Mouse (Mus musculus) heart, adult 2 months (tissue): ENCODE measurements around the gene Cpd. TPM values are rescaled to one million over a fixed set of nuclear protein-coding genes. Genes with fewer than 3 reads are reported as not detected.
A peak's percentile ranks its signal among the peaks of the same experiment; 100 is the strongest.

ENCODE experiments used
- DNase-seq, 2 experiments: peaks; one replicate each; pipeline ENCODE4 v3.0.0; 2021
- H3K27ac ChIP-seq: fragments of 200-600 bp; 2 replicates; pipeline ENCODE4 v1.8.1; 2022
- H3K27me3 ChIP-seq: fragments of 200-500 bp; 2 replicates; pipeline ENCODE4 v1.6.1; 2012; ENCODE audit warnings: mild to moderate bottlenecking, low read length, inconsistent platforms, mixed read lengths; ENCODE audit not compliant: control insufficient read depth, insufficient read depth
- H3K36me3 ChIP-seq: fragments of 200-500 bp; 2 replicates; pipeline ENCODE4 v1.6.1; 2012; ENCODE audit warnings: low read length, inconsistent platforms; ENCODE audit not compliant: control insufficient read depth, insufficient read depth
- H3K4me1 ChIP-seq: fragments of 200-500 bp; 2 replicates; pipeline ENCODE4 v1.6.1; 2011; ENCODE audit warnings: low read length; ENCODE audit not compliant: control insufficient read depth, insufficient read depth
- H3K4me3 ChIP-seq: fragments of 200-600 bp; 2 replicates; pipeline ENCODE4 v1.8.1; 2022
- H3K79me2 ChIP-seq: fragments of 200-500 bp; replicated peaks from 2 replicates; pipeline ENCODE4 v1.6.1; 2012; ENCODE audit warnings: mild to moderate bottlenecking, inconsistent platforms, low read length, moderate library complexity, mixed read lengths; ENCODE audit not compliant: control insufficient read depth, insufficient read depth
- H3K9ac ChIP-seq: fragments of 200-500 bp; 2 replicates; pipeline ENCODE4 v1.6.1; 2012; ENCODE audit warnings: low read depth, mild to moderate bottlenecking, control low read depth, inconsistent platforms, low read length, mixed read lengths
- CTCF ChIP-seq: fragments of 200-600 bp; IDR thresholded peaks from 2 replicates; pipeline ENCODE4 v1.8.1; 2022; ENCODE audit warnings: antibody characterized with exemption, mild to moderate bottlenecking, moderate library complexity
- EP300 ChIP-seq: fragments of 200-500 bp; IDR thresholded peaks from 2 replicates; pipeline ENCODE4 v1.6.1; 2011; ENCODE audit warnings: low read depth, low read length, control low read depth; ENCODE audit not compliant: insufficient read depth
- POLR2A ChIP-seq: fragments of 200-500 bp; IDR thresholded peaks from 2 replicates; pipeline ENCODE4 v1.6.1; 2011; ENCODE audit warnings: mild to moderate bottlenecking, low read depth, low read length, control low read depth; ENCODE audit not compliant: insufficient read depth
- WGBS: fragments of 180-500 bp; shearing (Covaris S2); methylation state at CpG from one replicate; pipeline ENCODE4 v1.1.7; 2018; 5-methylcytosine and 5-hydroxymethylcytosine counted together
- intact Hi-C: fragments of 180-260 bp; cut with DNase I; formaldehyde crosslinking; loops from one replicate; pipeline ENCODE4 v1.15.1; 2025
- polyA plus RNA-seq: library from polyadenylated mRNA; depleted of rRNA; stranded (reverse); fragments of >200 nt; gene quantifications from 2 replicates; pipeline ENCODE4 v1.2.3, GENCODE M21; 2012
- total RNA-seq, 2 experiments: library from RNA; stranded (reverse); gene quantifications; 2 replicates each; pipeline ENCODE4 v1.2.3; 2021

Gene Cpd
- total and polyA plus RNA-seq, 3 experiments = 16.8 to 39.7 (median 34.8) TPM

DNA sequence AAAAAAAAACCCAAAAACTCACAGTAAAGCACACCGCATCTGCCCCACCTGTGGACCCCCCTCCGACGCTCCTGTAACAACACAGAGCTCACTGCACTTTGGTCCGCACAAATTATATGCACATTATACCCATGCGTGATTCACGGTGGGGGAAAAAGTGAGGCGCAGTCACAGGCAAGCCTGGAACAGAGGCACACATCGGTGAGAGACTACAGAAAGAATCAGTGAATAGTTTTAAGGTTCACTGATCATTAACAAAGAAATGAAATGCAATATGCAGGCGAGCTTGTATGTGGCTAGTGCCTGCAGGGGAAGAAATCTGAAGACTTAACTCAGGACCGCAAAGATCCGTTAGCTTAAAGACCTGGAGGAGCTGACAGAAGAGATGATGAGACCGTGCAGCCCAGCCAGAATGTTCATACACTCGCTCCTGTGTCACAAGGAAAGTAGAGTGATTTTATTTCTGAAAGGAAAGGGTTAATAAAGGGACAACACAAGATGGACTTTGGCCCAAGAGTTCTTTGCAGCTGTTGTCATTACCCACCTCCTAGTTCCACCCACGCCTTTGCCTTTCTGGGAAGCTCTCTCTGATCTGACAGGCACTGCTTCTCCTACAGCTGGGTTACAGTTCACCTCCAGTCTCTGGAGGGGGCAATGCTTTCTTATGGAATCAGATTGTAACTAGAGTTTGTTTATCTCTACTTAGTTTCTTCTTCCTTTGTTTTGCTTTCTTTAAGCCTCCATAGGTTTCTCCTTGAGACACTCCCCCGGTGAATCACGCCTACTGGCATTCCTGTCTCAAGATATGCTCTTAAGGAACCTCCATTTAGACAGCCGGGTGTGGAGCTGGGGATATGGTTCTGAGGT lies 7.9 kb upstream of the Cpd start:
- Histone ChIP-seq H3K27ac (no peak overlapping the region), H3K4me1 (peaks cover 8% of the 10 kb centered on the region), H3K9ac (no peak overlapping the region), H3K79me2 (no peaks in the 10 kb centered on the region), H3K4me3 (no peak overlapping the region), H3K36me3 (no peaks in the 10 kb centered on the region), H3K27me3 (no peaks in the 10 kb centered on the region)
- intact Hi-C loops = no loop called here
- 69% methylated on average over 17 of the region's 17 CpGs for WGBS
- TF ChIP-seq EP300 = no peak
- no peak for TF ChIP-seq CTCF
- TF ChIP-seq POLR2A = no peak
- no peak for DNase-seq

DNA sequence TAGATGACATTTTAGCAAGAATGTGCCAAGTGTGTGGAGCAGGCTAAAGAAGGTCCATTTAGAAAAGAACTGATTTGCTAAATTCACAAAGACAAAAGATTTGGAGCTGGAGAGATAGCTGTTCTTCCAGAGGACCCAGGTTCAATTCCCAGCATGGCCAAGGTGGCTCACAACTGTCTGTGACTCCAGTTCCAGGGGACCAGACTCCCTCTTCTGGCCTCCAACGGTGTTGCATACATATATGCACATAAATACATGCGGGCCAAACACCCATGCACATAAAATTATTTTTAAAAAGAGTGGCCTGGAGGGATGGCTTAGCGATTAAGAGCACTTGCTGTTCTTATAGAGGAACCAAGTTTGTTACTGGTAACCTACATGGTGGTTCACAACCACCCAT lies 4.7 kb upstream of the Cpd start:
- H3K27me3 ChIP-seq = no peaks in the 10 kb centered on the region
- no peak overlapping the region for H3K9ac ChIP-seq
- no peak for TF ChIP-seq POLR2A
- TF ChIP-seq EP300 = no peak
- peak; percentile 25 for TF ChIP-seq CTCF
- H3K4me1 ChIP-seq = peaks cover 1% of the 10 kb centered on the region
- 75% methylated on average over 3 of the region's 3 CpGs for WGBS
- intact Hi-C loops = no loop called here
- H3K27ac ChIP-seq = no peak overlapping the region
- H3K4me3 ChIP-seq = no peak overlapping the region
- no peak for DNase-seq
- no peaks in the 10 kb centered on the region for H3K36me3 ChIP-seq
- H3K79me2 ChIP-seq = no peaks in the 10 kb centered on the region

DNA sequence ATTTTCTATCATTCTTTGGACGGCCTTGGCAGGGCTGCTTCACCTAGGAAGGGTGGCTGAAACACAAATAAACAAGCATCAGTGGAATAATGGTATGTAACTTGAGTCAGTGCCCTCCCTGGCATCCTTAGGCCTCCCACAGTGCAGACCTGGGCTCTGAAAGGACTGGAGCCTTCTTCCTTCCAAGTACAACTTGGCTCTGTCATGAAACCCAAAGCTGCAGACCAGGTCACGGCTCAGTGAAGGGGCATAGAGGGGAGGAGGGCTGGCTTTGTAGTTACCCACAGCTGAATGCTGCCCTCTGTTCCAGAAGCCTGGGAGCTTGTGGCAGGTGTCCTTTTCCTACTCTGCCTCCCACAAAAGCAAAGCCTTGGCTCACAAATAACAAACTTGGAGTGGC lies 2.8 kb upstream of the Cpd start:
- H3K9ac ChIP-seq = no peak overlapping the region
- no peaks in the 10 kb centered on the region for H3K79me2 ChIP-seq
- WGBS = 54% methylated on average over 2 of the region's 2 CpGs
- intact Hi-C loops = loop anchor here (5.0 kb wide), 1 partner anchor 98 kb away; no protein-coding TSS in a partner anchor
- H3K27me3 ChIP-seq = no peaks in the 10 kb centered on the region
- H3K36me3 ChIP-seq = peaks cover 6% of the 10 kb centered on the region
- H3K4me3 ChIP-seq = no peak overlapping the region
- no peak overlapping the region for H3K27ac ChIP-seq
- TF ChIP-seq CTCF (no peak), EP300 (no peak), POLR2A (no peak)
- peaks cover 2% of the 10 kb centered on the region for H3K4me1 ChIP-seq
- no peak for DNase-seq

DNA sequence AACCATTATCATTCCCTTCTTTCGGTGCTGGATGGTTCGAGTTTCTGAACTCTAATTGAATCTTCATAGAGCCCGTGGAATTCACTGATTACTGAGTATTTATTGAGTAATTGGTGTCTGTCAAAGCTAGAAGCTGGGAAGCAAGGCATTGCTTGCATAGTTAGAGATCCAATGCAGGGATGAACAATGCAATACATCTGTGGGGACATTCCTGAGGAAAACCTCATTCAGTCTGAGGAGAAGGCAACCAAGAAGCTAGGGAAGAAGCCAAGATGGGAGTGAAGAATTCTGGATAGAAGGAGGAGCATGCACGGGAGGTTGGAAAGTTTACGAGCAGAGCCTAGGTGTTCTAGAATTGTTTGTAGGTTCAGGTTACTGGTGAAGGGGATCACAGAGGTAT lies 1.3 kb upstream of the Cpd start:
- Histone ChIP-seq H3K4me3 (no peak overlapping the region), H3K36me3 (peaks cover 14% of the 10 kb centered on the region), H3K9ac (no peak overlapping the region), H3K79me2 (no peaks in the 10 kb centered on the region), H3K27me3 (no peaks in the 10 kb centered on the region), H3K4me1 (peaks cover 2% of the 10 kb centered on the region), H3K27ac (no peak overlapping the region)
- WGBS = 73% methylated on average over 5 of the region's 5 CpGs
- DNase-seq = no peak
- intact Hi-C loops = loop anchor here (5.0 kb wide), 1 partner anchor 99 kb away; no protein-coding TSS in a partner anchor
- TF ChIP-seq EP300 = no peak
- TF ChIP-seq POLR2A = no peak
- no peak for TF ChIP-seq CTCF

DNA sequence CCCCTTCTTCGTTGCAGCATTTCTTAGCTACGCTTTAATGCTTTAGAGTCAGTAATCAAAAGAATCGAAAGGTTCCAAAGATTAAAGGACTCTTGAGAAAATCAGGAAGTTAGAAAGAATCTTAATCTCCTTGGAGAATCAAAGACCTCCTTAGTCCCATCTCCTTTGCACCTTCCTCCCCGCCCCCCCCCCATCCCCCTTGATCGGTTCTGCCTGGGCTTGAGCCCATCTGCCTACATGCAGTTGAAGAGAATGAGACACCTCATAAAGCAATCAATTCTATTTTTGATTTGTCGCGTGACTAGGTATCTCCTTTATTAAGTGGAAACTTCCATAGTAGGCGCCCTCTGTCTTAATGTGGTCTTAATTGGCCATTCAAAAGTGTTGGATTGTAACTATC lies 536 bp upstream of the Cpd start:
- H3K4me3 ChIP-seq = peak overlapping the region; percentile 97
- intact Hi-C loops = loop anchor here (2.0 to 5.0 kb wide), 3 partner anchors 39 to 100 kb away; no protein-coding TSS in a partner anchor
- peaks cover 16% of the 10 kb centered on the region for H3K36me3 ChIP-seq
- DNase-seq = no peak
- no peak overlapping the region for H3K9ac ChIP-seq
- peaks cover 2% of the 10 kb centered on the region for H3K4me1 ChIP-seq
- no peaks in the 10 kb centered on the region for H3K27me3 ChIP-seq
- H3K79me2 ChIP-seq = no peaks in the 10 kb centered on the region
- TF ChIP-seq CTCF (no peak), POLR2A (no peak), EP300 (no peak)
- 18% methylated on average over 8 of the region's 8 CpGs for whole genome bisulfite sequencing
- H3K27ac ChIP-seq = peak overlapping the region; percentile 85

DNA sequence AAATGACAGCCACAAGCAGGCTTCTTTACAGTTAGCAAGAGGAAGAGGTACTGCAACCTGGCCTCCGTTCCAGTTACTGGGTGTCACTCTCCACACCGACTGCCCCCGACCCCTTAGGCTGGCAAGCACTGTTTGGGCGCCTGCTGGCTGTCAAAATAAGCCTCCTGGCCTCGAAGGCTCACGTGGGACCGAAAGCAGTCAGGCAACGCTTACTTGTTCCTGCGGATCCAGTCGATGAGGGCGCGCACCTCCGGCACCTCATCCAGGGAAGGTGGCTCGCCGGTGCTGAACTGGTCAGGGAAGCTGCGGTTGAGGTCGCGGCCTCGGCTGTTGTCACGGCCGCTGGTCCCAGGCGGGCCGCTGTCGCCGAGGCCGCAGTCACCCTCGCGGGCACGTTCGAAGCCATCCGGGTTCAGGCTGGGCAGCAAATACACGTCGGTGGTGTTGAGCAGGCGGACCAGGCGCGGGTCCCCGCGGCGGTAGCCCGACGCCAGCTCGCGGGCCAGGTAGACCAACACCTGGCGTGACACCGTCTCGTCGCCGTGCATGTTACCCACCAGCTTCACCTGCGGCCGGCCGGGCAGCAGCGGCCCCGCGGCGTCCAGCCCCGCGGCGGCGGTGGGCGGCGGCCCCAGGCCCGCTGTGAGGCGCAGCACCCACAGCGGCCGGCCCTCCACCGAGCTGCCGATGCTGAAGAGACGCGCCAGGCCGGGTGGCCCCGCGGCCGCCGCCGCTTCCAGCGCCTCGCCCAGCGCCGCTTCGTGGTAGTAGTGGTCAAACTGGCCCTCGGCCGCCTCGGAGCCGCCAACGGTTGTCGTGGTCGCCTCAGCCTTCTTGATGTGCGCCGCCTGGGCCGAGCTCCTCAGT lies 574 bp downstream of the Cpd start:
- DNase-seq = peak; percentile 47 to 60
- whole genome bisulfite sequencing = under 1% methylated on average over 90 of the region's 90 CpGs
- intact Hi-C loops = loop anchor here (2.0 to 5.0 kb wide), 3 partner anchors 37 to 101 kb away; no protein-coding TSS in a partner anchor

More for the DNA sequence above, 574 bp downstream of the Cpd start:
- H3K27me3 ChIP-seq = no peaks in the 10 kb centered on the region
- H3K36me3 ChIP-seq = peaks cover 18% of the 10 kb centered on the region
- TF ChIP-seq CTCF (no peak), POLR2A (no peak), EP300 (no peak)
- H3K9ac ChIP-seq = peak overlapping the region; percentile 89
- H3K4me3 ChIP-seq = peak overlapping the region; percentile 97
- no peaks in the 10 kb centered on the region for H3K79me2 ChIP-seq
- H3K4me1 ChIP-seq = peaks cover 2% of the 10 kb centered on the region
- H3K27ac ChIP-seq = peak overlapping the region; percentile 85
